Mouse (Mus musculus): Measurements from ENCODE around the gene Sh3bp4.

DNA sequence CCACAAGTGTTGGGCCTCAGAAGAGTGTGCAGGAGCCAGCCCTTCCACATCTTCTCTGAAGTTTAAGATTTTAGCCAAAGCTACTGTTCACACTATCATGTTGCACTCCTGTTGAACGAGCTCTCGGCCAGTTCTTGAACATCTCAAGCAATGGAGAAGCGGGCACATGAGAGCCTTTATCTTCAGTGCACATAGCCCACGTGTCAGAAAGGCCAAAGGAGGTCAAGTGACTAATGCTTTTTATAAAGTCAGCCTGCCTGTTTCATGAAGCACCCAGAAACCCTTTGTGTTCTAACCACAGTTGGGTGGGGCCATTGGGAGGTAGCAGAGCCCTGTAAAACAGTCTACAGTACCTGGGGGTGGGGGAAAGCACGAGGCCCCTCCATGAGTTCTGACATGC lies 52.2 kb downstream of the Sh3bp4 start:
- TF ChIP-seq CTCF (IDR thresholded peaks at IDR 0.05; ENCODE audit: borderline replicate concordance, extremely low read depth, insufficient read depth, insufficient read length) (no peak), POLR2A (IDR thresholded peaks at IDR 0.05; ENCODE audit: borderline replicate concordance, extremely low read depth, insufficient read depth, insufficient read length, poor library complexity, severe bottlenecking) (no peak)
